Mouse (Mus musculus): ENCODE data around the gene Usp32. TPM values are rescaled to one million over a fixed set of nuclear protein-coding genes. Genes with fewer than 3 reads are reported as not detected.

Usp32 gene
- polyA plus RNA-seq, 1 experiment, result 5.4 TPM

DNA sequence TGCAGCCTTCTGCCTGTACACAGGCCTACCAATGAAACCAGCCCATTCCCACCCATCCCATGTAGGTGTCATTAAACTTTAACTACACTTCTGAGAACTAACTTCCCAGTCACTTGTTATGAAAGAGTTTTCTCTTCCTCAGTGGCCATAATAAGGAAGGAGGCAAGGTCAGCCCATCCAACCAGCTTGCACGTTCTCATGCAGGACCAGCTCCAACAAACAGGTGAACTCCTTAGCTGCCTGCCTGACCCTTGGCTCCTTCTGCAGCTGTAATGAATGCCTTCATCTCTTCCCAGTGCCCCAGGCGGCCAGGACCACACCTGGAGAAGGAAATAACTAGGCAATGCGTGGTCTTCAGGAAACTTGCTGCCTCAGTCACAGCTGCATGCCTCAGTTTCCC, 194.1 kb downstream of the Usp32 start:
- WGBS, result 67% methylated on average over 3 of the region's 3 CpGs
- no peaks in the 10 kb centered on the region for H3K36me3 ChIP-seq (ENCODE audit: control insufficient read depth, insufficient read depth, low read length)
- DNase-seq (ENCODE audit: low read depth in 1 of 2, low spot score in 2 of 2), result no peak
- H3K27ac ChIP-seq (ENCODE audit: insufficient read depth, low read length), result no peak overlapping the region
- H3K4me1 ChIP-seq (ENCODE audit: control insufficient read depth, insufficient read depth, insufficient read length), result no peaks in the 10 kb centered on the region
- peaks cover 11% of the 10 kb centered on the region; the same call in 1 of the 2 replicates for H3K27me3 ChIP-seq (ENCODE audit: control insufficient read depth, insufficient read depth, low read length)
- no peak for TF ChIP-seq CTCF (IDR thresholded peaks at IDR 0.05; ENCODE audit: extremely low read depth, insufficient read depth, insufficient read length, insufficient replicate concordance)
- TF ChIP-seq POLR2A (IDR thresholded peaks at IDR 0.05; ENCODE audit: low read depth, low read length), result no peak
- H3K4me3 ChIP-seq (ENCODE audit: extremely low read depth, insufficient read depth, insufficient read length), result no peak overlapping the region

DNA sequence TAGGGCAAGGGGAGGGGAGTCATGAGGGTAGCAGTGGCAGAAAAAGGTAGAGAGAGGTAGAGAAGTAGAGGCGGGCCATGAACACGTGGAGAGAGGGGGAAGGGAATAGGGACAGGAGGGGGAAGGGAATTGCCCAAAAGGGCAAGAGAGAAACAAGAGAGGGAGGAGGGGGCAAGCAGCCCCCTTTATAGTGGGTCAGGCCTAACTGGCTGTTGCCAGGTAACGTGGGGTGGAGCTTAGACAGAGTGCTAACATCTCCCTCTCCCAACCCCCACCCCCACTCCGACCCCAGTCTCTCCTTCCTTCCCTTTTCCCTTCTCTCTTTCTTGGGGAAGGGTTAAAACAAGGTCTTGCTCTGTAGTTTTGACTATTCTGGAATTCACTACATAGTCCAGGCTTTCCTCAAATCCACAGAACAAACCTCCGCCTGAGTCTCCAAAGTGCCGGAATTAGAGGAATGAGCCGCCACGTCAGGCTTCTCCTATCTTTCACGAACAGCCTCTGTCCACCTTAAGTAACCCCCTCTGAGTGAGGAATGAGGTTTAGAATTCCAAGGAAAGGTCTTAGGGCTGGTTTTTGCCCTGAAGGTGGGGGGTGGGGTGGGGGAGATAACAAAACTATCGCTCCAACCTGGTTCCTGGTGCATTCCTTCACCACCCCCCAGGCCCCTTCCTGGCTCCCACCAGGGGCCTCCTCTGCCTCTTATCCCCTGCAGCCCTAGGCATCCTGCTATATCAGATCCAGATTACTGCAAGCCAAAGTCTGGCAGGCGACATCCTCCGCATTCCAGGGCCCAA, 195.1 kb downstream of the Usp32 start:
- no peak overlapping the region for H3K4me3 ChIP-seq (ENCODE audit: extremely low read depth, insufficient read depth, insufficient read length)
- H3K27ac ChIP-seq (ENCODE audit: insufficient read depth, low read length), result no peak overlapping the region
- whole genome bisulfite sequencing, result 17% methylated on average over 12 of the region's 12 CpGs
- TF ChIP-seq POLR2A (IDR thresholded peaks at IDR 0.05; ENCODE audit: low read depth, low read length) (no peak), CTCF (IDR thresholded peaks at IDR 0.05; ENCODE audit: extremely low read depth, insufficient read depth, insufficient read length, insufficient replicate concordance) (no peak)
- H3K27me3 ChIP-seq (ENCODE audit: control insufficient read depth, insufficient read depth, low read length), result peaks cover 11% of the 10 kb centered on the region; the same call in 1 of the 2 replicates
- DNase-seq (ENCODE audit: low read depth in 1 of 2, low spot score in 2 of 2), result no peak
- no peaks in the 10 kb centered on the region for H3K36me3 ChIP-seq (ENCODE audit: control insufficient read depth, insufficient read depth, low read length)
- no peaks in the 10 kb centered on the region for H3K4me1 ChIP-seq (ENCODE audit: control insufficient read depth, insufficient read depth, insufficient read length)

DNA sequence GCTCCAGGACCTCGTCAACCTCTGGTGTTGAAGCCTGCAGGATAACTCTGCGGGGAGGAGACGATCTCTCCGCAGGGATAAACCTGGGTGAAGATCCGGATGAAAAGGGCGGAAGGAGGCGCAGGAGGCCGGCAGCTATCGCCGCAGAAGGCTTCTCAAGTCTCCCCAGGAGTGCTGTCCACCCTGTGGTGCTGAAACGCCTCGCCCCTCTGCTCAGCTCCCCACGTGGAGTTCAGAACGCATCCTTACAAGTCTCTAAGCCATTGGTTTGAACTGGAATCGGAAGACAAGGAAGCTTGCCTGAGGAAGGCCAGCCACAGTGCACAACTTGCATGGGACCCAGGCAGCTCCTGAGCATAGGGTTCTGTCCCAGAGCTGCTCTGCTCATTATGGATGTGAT, 196.0 kb downstream of the Usp32 start:
- 4% methylated on average over 15 of the region's 15 CpGs for WGBS
- no peaks in the 10 kb centered on the region for H3K4me1 ChIP-seq (ENCODE audit: control insufficient read depth, insufficient read depth, insufficient read length)

DNA sequence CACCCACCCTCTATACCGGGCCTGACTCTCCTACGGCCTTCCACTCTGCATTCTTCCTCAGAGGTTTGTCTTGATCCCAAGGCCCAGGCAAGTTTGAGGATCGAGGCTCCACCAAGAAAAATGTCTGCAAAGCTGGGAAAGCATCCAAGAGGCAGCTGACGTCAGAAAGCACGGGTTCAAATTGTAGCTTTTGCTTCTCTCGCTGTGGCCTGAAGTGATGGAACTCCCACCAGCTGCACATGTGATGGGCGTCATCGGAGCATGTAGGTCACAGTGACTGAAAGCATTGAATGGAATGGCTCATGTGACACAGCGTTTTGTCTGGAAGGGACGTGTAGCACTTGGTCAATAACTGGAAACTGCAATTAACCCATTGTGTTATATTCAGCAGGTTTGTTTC, 199.8 kb downstream of the Usp32 start:
- peaks cover 7% of the 10 kb centered on the region; the same call in 1 of the 2 replicates for H3K27me3 ChIP-seq (ENCODE audit: control insufficient read depth, insufficient read depth, low read length)
- no peak for DNase-seq (ENCODE audit: low read depth in 1 of 2, low spot score in 2 of 2)
- H3K36me3 ChIP-seq (ENCODE audit: control insufficient read depth, insufficient read depth, low read length), result no peaks in the 10 kb centered on the region
- no peak for TF ChIP-seq POLR2A (IDR thresholded peaks at IDR 0.05; ENCODE audit: low read depth, low read length)
- no peak for TF ChIP-seq CTCF (IDR thresholded peaks at IDR 0.05; ENCODE audit: extremely low read depth, insufficient read depth, insufficient read length, insufficient replicate concordance)
- WGBS, result 82% methylated on average over 10 of the region's 10 CpGs
- H3K27ac ChIP-seq (ENCODE audit: insufficient read depth, low read length), result no peak overlapping the region
- H3K4me3 ChIP-seq (ENCODE audit: extremely low read depth, insufficient read depth, insufficient read length), result no peak overlapping the region
- H3K4me1 ChIP-seq (ENCODE audit: control insufficient read depth, insufficient read depth, insufficient read length), result no peaks in the 10 kb centered on the region

More for the DNA sequence above, 196.0 kb downstream of the Usp32 start:
- TF ChIP-seq POLR2A (IDR thresholded peaks at IDR 0.05; ENCODE audit: low read depth, low read length) (no peak), CTCF (IDR thresholded peaks at IDR 0.05; ENCODE audit: extremely low read depth, insufficient read depth, insufficient read length, insufficient replicate concordance) (no peak)
- Histone ChIP-seq H3K27me3 (ENCODE audit: control insufficient read depth, insufficient read depth, low read length) (peaks cover 11% of the 10 kb centered on the region; the same call in 1 of the 2 replicates), H3K36me3 (ENCODE audit: control insufficient read depth, insufficient read depth, low read length) (no peaks in the 10 kb centered on the region), H3K4me3 (ENCODE audit: extremely low read depth, insufficient read depth, insufficient read length) (no peak overlapping the region), H3K27ac (ENCODE audit: insufficient read depth, low read length) (no peak overlapping the region)
- DNase-seq (ENCODE audit: low read depth in 1 of 2, low spot score in 2 of 2), result no peak

DNA sequence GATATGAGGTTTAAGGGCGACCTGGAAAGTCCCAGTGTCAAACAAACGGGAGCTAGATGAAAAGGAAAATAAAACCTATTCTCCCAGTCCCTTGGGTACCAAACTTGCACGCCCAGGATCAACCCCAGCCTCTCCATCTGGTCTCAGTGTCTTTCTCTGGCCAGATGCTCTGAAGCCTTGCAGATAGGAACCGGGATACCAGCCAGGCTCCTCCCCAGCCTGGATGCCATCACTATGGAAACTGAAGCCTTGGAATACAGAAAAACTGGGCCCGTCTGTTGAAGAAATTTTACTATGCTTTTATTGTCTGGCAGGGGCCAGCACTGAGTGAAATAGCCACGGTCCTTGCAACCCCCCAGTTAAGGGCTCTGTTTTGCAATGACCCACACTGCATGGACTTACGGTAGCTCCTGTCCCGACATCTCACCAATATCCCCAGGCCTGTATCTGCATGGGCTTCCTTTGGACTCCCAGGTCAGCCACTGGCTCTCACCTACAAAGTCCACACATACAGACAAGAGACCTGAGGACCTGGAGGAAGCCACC, 200.4 kb downstream of the Usp32 start:
- no peak overlapping the region for H3K4me3 ChIP-seq (ENCODE audit: extremely low read depth, insufficient read depth, insufficient read length)

More for the DNA sequence above, 200.4 kb downstream of the Usp32 start:
- TF ChIP-seq CTCF (IDR thresholded peaks at IDR 0.05; ENCODE audit: extremely low read depth, insufficient read depth, insufficient read length, insufficient replicate concordance), result no peak
- TF ChIP-seq POLR2A (IDR thresholded peaks at IDR 0.05; ENCODE audit: low read depth, low read length), result no peak
- H3K36me3 ChIP-seq (ENCODE audit: control insufficient read depth, insufficient read depth, low read length), result no peaks in the 10 kb centered on the region
- 0 out of 2 replicates have a peak, but pooled peaks cover 4% of the 10 kb centered on the region for H3K27me3 ChIP-seq (ENCODE audit: control insufficient read depth, insufficient read depth, low read length)
- DNase-seq (ENCODE audit: low read depth in 1 of 2, low spot score in 2 of 2), result no peak
- WGBS, result 69% methylated on average over 8 of the region's 8 CpGs
- H3K27ac ChIP-seq (ENCODE audit: insufficient read depth, low read length), result no peak overlapping the region
- H3K4me1 ChIP-seq (ENCODE audit: control insufficient read depth, insufficient read depth, insufficient read length), result no peaks in the 10 kb centered on the region

Other genes with a start within 250 kb of the Usp32 start
- gene Znhit3, start 223.8 kb downstream of the Usp32 start, polyA plus RNA-seq (2012; rRNA removed), result 5.4 and 5.6 TPM in 2 replicates
- gene Car4, start 182.4 kb downstream of the Usp32 start, polyA plus RNA-seq (2012; rRNA removed), result 0.06 and 0.13 TPM in 2 replicates
- gene 1700125H20Rik, start 30.2 kb upstream of the Usp32 start, polyA plus RNA-seq (2012; rRNA removed), result not detected in 2 replicates
- gene Appbp2, start 95.0 kb upstream of the Usp32 start, polyA plus RNA-seq (2012; rRNA removed), result 5.7 and 7.4 TPM in 2 replicates
- 6.1 and 6.7 TPM in 2 replicates for gene Ppm1d, start 171.1 kb upstream of the Usp32 start, polyA plus RNA-seq (2012; rRNA removed)
- gene Bcas3, start 213.0 kb upstream of the Usp32 start, polyA plus RNA-seq (2012; rRNA removed), result 25.3 and 27.2 TPM in 2 replicates